Mouse (Mus musculus) kidney, embryonic 16.5 days (tissue): ENCODE measurements around the gene Tmod3. TPM values are rescaled to one million over a fixed set of nuclear protein-coding genes. Genes with fewer than 3 reads are reported as not detected.

Source experiments
- ATAC-seq: fragments of 200-750 bp; cut with Nextera tagmentation; 2 replicates; pipeline ENCODE4 v1.8.0; 2017; ENCODE audit warnings: moderate TSS enrichment; ENCODE audit not compliant: low FRiP score, low TSS enrichment
- H3K27ac ChIP-seq: fragments of 300-500 bp; sonication (generic); 2 replicates; pipeline ENCODE4 v1.5.1; 2014; ENCODE audit warnings: low read length
- H3K27me3 ChIP-seq: fragments of 300-500 bp; sonication (generic); 2 replicates; pipeline ENCODE4 v1.6.1; 2014; ENCODE audit warnings: low read length, control low read depth, mixed read lengths; ENCODE audit not compliant: insufficient read depth
- H3K36me3 ChIP-seq: fragments of 300-500 bp; sonication (generic); 2 replicates; pipeline ENCODE4 v1.6.1; 2014; ENCODE audit warnings: low read length, control low read depth, mixed read lengths; ENCODE audit not compliant: insufficient read depth
- H3K4me1 ChIP-seq: fragments of 300-500 bp; sonication (generic); 2 replicates; pipeline ENCODE4 v1.6.1; 2014; ENCODE audit warnings: low read length, control low read depth, mixed read lengths; ENCODE audit not compliant: insufficient read depth
- H3K4me2 ChIP-seq: fragments of 300-500 bp; sonication (generic); replicated peaks from 2 replicates; pipeline ENCODE4 v1.6.1; 2014; ENCODE audit warnings: low read depth, low read length
- H3K4me3 ChIP-seq: fragments of 300-500 bp; sonication (generic); 2 replicates; pipeline ENCODE4 v1.5.1; 2014; ENCODE audit warnings: mild to moderate bottlenecking, low read length
- H3K9ac ChIP-seq: fragments of 300-500 bp; sonication (generic); replicated peaks from 2 replicates; pipeline ENCODE4 v1.6.1; 2014; ENCODE audit warnings: low read length
- H3K9me3 ChIP-seq: fragments of 300-500 bp; sonication (generic); 2 replicates; pipeline ENCODE4 v1.6.1; 2016; ENCODE audit warnings: low read length, control low read depth
- whole genome bisulfite sequencing: fragments of 180-500 bp; shearing (Covaris S2); extraction: QIAGEN DNeasy Blood & Tissue Kit; methylation state at CpG from one replicate; pipeline ENCODE4 v1.1.7; 2014; 5-methylcytosine and 5-hydroxymethylcytosine counted together
- polyA plus RNA-seq: library from polyadenylated mRNA; unstranded; fragments of >200 nt; fragmentation: Nextera tagmentation; extraction: Ambion mirVana; gene quantifications from 2 replicates; pipeline ENCODE4 v1.2.1, GENCODE M21; 2015

The Tmod3 gene
- polyA plus RNA-seq, 1 experiment from 2014 or later, result 167 TPM

DNA sequence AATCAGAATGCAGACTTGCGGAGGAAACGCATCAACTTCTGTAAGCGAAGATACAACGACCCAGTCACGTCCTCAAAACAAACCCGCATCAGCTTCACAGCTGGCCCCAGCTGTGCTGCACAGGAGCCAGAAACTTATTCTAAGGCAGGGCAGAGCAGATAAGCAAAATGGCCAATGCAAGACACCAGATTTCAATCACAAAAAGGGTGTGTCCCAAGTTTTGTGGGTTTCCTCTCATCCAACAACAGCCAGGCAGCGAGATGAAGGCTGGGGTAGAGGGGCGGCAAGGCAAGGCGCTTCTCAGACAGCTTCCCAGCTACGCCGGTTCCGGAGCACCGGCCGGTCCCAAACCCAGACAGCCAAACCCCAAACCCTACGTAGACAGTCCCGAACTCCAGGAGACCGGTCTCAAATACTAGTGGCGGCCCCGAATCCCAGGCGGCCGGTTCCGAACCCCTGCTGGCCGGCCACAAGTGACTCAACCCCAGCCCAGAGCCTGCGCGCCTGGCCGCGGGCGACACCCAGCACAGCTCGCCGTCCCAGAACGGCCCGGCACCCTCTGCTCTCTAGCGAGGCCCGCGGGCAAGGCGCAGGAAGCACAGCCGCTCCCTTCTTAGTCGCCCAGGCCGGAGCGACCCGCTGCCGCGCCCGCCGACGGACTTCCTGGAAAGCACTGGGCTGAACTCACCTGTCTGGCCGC, 495 bp downstream of the Tmod3 start:
- Histone ChIP-seq H3K9ac (peak overlapping the region; percentile 77), H3K4me2 (peak overlapping the region; percentile 79), H3K27me3 (no peaks in the 10 kb centered on the region), H3K27ac (peak overlapping the region; percentile 94), H3K4me1 (peaks cover 21% of the 10 kb centered on the region), H3K36me3 (no peaks in the 10 kb centered on the region), H3K4me3 (peak overlapping the region; percentile 69), H3K9me3 (no peaks in the 10 kb centered on the region)
- WGBS, result under 1% methylated on average over 47 of the region's 47 CpGs
- peak; percentile 91 for ATAC-seq

DNA sequence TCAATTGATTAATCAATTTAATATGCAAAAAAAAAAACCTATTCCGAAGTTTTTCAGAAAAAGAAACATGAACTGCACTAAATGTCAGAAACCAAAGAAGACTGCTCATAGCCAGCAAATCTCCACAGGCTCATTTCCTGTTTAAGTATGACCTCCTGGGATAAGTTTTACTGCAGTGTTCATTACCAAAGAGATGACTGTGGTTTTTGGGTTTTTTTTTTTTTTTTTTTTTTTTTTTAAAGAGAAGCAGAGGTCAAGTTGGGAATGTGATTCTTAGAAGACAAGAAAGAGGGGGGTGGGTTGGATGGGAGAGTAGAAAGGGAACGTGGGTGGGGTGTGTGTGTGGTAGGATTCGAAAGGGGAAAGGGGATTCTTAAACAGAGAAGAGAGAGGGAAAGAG, 1.1 kb downstream of the Tmod3 start:
- Histone ChIP-seq H3K4me1 (peaks cover 21% of the 10 kb centered on the region), H3K36me3 (no peaks in the 10 kb centered on the region), H3K9me3 (no peaks in the 10 kb centered on the region), H3K4me2 (peak overlapping the region; percentile 79), H3K4me3 (peak overlapping the region; percentile 69), H3K9ac (peak overlapping the region; percentile 77), H3K27ac (peak overlapping the region; percentile 94), H3K27me3 (no peaks in the 10 kb centered on the region)
- no peak for ATAC-seq
- 6% methylated on average over 3 of the region's 3 CpGs for WGBS

DNA sequence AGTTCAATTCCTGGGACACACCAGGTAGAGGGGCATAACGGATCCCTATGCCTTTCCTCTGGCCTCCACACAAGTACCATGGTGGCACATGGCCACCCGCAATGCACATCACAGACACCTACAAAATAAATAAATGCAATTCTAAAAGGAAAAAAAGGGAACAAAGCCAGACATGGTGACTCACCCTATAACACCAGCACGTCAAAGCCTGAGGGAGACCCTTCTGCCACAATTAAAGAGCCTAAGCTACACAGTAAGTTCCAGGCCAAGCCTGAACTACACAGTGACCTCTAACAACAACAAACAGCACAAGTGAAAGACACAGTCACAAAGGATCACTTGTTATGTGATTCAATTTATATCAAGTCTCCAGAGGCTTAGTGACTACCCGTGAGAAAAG, 5.7 kb downstream of the Tmod3 start:
- Histone ChIP-seq H3K4me1 (peaks cover 29% of the 10 kb centered on the region), H3K4me3 (no peak overlapping the region), H3K4me2 (no peak overlapping the region), H3K27ac (no peak overlapping the region), H3K27me3 (no peaks in the 10 kb centered on the region), H3K9me3 (peaks cover 10% of the 10 kb centered on the region; the same call in 1 of the 2 replicates), H3K9ac (no peak overlapping the region), H3K36me3 (no peaks in the 10 kb centered on the region)
- no peak for ATAC-seq
- 76% methylated on average over 4 of the region's 4 CpGs for WGBS

DNA sequence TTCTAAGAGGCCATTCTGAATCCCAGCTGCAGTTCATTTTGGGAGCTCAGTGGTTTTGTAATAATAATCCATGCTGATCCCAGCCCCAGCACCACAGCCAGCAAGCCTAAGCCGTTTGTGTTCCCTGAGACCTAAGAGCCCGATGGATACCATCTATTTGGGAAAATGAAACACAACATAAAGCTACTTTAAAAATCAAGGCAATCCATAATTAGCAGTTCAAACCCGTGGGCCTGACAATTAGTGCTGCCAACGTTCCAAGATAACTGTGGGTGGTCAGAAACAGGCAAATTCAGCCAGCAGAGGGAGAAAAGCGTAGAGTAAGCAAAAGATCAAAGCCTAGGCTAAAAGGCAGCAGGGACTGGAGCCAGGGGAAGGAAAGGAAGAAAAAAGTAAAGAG, 8.1 kb downstream of the Tmod3 start:
- no peak for ATAC-seq

DNA sequence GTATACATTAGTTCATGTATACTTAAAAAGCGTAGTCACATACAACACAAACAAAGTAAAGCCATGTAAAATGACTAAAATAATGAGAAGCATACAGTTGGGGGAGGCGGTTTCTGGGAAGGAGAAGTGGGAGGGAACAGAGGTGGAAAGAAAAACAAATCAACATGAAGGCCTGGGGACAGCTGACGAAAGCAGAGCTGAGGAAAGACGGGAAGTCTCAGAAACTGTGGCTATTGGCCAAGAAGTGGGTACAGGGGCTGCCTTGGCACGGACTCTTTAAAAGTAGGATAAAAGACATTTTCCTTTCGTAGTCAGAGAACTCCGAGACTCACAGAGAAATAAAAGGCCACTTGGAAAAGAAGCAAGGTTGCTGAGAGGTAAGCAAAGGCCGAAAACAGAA, 10.4 kb downstream of the Tmod3 start:
- Histone ChIP-seq H3K9me3 (peaks cover 10% of the 10 kb centered on the region; the same call in 1 of the 2 replicates), H3K4me1 (peaks cover 32% of the 10 kb centered on the region), H3K9ac (no peak overlapping the region), H3K4me3 (no peak overlapping the region), H3K27me3 (no peaks in the 10 kb centered on the region), H3K27ac (no peak overlapping the region), H3K36me3 (no peaks in the 10 kb centered on the region), H3K4me2 (no peak overlapping the region)
- no peak for ATAC-seq
- 45% methylated on average over 8 of the region's 8 CpGs for WGBS

More for the DNA sequence above, 8.1 kb downstream of the Tmod3 start:
- 45% methylated on average over 5 of the region's 5 CpGs for WGBS
- Histone ChIP-seq H3K4me2 (no peak overlapping the region), H3K9me3 (peaks cover 10% of the 10 kb centered on the region; the same call in 1 of the 2 replicates), H3K9ac (0 out of 2 replicates have a peak overlapping the region, but pooled peaks have one; percentile 19), H3K4me1 (peaks cover 26% of the 10 kb centered on the region), H3K27ac (no peak overlapping the region), H3K36me3 (no peaks in the 10 kb centered on the region), H3K4me3 (no peak overlapping the region), H3K27me3 (no peaks in the 10 kb centered on the region)

DNA sequence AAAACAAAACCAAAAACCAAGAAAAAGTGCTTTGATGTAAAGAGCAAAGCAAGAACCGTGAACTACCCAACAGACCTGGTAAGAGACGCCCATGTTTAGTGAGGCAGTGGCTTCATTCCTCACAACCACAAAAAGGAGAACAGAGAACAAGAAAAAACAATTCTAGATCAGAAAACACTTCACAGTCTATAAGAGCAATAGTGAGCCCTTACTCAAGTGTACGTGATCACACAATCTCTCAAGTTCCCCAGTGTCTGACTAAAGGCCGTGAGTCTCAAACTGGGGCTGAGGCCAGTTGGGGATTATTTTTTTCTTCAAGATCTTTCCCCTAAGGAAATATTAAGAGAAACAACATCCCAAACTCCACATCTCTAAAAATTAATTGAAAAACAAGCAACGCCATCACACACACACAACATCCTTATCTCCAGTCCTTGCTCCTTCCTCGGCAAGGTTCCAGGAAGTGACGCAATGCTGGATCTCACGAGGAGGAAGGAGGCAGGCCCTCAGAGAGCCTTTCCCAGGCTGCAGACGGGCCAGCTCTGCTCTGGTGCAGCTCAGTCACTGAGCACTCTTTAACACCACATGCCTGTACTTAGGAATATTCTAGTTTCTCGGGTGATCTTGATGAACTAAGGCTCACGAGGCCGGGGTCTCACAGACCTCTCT, 12.4 kb downstream of the Tmod3 start:
- H3K9me3 ChIP-seq, result peaks cover 10% of the 10 kb centered on the region; the same call in 1 of the 2 replicates
- H3K4me3 ChIP-seq, result no peak overlapping the region
- peaks cover 45% of the 10 kb centered on the region for H3K4me1 ChIP-seq
- WGBS, result 63% methylated on average over 12 of the region's 12 CpGs
- no peaks in the 10 kb centered on the region for H3K27me3 ChIP-seq
- no peaks in the 10 kb centered on the region for H3K36me3 ChIP-seq
- peak; percentile 64; the same call in 1 of the 2 replicates for ATAC-seq
- H3K9ac ChIP-seq, result no peak overlapping the region
- H3K27ac ChIP-seq, result peak overlapping the region; percentile 19
- H3K4me2 ChIP-seq, result no peak overlapping the region; the same call in 1 of the 2 replicates

DNA sequence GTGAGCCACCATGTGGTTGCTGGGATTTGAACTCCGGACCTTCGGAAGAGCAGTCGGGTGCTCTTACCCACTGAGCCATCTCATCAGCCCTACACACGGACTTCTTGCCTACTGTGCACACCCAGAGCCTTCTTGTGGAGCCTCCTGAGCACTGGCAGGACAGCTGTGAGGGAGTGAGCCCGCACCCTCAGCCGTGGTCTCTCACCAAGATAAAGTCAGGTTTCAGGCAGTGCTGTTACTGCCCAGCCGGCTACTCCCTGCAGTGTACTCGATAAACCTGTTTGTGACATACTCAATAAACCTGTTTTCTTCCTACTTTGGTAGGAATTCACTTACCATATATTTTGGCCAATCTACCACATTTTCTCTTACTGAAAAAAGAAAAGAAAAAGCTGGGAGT, 13.9 kb downstream of the Tmod3 start:
- Histone ChIP-seq H3K9me3 (peaks cover 4% of the 10 kb centered on the region; the same call in 1 of the 2 replicates), H3K4me2 (no peak overlapping the region), H3K36me3 (no peaks in the 10 kb centered on the region), H3K27me3 (no peaks in the 10 kb centered on the region), H3K4me1 (peaks cover 50% of the 10 kb centered on the region), H3K4me3 (no peak overlapping the region), H3K9ac (no peak overlapping the region), H3K27ac (peak overlapping the region; percentile 65; the same call in 1 of the 2 replicates)
- ATAC-seq, result no peak
- WGBS, result 80% methylated on average over 8 of the region's 8 CpGs

DNA sequence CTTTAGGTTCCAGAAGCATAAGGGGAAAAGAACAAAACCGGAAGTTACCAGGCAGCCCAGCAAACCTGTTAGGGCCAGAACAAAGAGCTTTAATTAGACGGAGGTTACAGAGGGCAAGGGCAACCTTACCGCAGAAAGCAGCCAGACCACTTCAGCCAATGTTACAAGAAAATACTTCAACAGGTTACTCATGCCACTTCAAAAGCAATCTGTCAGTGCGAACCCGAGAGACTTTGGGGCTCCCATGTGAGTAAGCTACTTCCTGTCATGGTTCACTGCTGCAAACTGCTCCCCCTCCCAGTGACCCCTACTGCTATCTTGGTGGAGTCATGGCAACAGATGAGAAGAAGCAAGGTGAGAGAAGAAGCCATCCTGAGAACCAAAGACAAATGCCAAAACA, 18.0 kb downstream of the Tmod3 start:
- ATAC-seq, result peak; percentile 66
- no peak overlapping the region for H3K4me2 ChIP-seq
- no peaks in the 10 kb centered on the region for H3K27me3 ChIP-seq
- no peaks in the 10 kb centered on the region for H3K36me3 ChIP-seq
- H3K9me3 ChIP-seq, result no peaks in the 10 kb centered on the region
- H3K4me1 ChIP-seq, result peaks cover 38% of the 10 kb centered on the region
- H3K4me3 ChIP-seq, result no peak overlapping the region
- H3K27ac ChIP-seq, result peak overlapping the region; percentile 62
- WGBS, result 8% methylated on average over 5 of the region's 5 CpGs
- H3K9ac ChIP-seq, result no peak overlapping the region; the same call in 1 of the 2 replicates

DNA sequence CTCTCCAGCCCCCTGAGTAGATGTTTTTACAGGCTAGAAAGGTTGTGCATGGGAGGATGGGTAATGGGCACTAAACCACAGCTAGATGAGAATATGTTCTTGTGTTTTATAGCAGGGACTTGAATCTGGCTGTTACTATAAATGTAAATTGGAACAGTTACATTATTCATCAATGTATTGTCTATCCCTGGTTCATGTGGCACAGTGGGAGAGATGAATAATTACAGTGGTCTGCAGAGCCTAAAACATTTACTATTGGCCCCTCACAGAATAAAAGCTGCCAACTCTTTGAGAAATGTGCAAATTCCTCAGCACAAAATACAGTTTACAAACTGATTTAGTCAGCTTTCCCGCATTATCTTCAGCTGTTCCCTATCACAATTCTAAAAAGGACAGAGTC, 23.0 kb downstream of the Tmod3 start:
- no peak for ATAC-seq
- Histone ChIP-seq H3K4me1 (peaks cover 6% of the 10 kb centered on the region), H3K9me3 (no peaks in the 10 kb centered on the region), H3K27me3 (no peaks in the 10 kb centered on the region), H3K4me2 (no peak overlapping the region), H3K27ac (no peak overlapping the region), H3K9ac (no peak overlapping the region), H3K36me3 (0 out of 2 replicates have a peak, but pooled peaks cover 8% of the 10 kb centered on the region), H3K4me3 (no peak overlapping the region)
- 71% methylated on average over 1 of the region's 1 CpGs for WGBS
